7 mouse cellular contexts compared by ENCODE assay signal in genomic region chr10:40882831-40883643, GRCm38 (mm10). TPM values are rescaled to one million over a fixed set of nuclear protein-coding genes. Genes with fewer than 3 reads are reported as not detected.
DNase-seq lines count a peak whose midpoint lies in the region; ATAC-seq and TF ChIP-seq lines count a peak whose summit lies in the region.

TSS of gene Cdc40 (minus strand) at chr10:40883311.
TSS of gene Wasf1 (plus strand) at chr10:40883475.

- peaks cover 15% of the 10 kb centered on the region; the same call in 1 of the 2 replicates for H3K36me3 ChIP-seq in embryonic facial prominence, embryonic 10.5 days (replicated peaks)
- H3K36me3 ChIP-seq in intestine, postnatal 0 days (ENCODE audit: control insufficient read depth, insufficient read depth), result no peaks in the 10 kb centered on the region
- H3K36me3 ChIP-seq in midbrain, embryonic 12.5 days, result 0 out of 2 replicates have a peak, but pooled peaks cover 4% of the 10 kb centered on the region
- H3K36me3 ChIP-seq in small intestine, adult 2 months (ENCODE audit: control insufficient read depth, insufficient read depth, low read length), result no peaks in the 10 kb centered on the region

- under 1% methylated on average over 44 of the region's 44 CpGs for WGBS in embryonic facial prominence, embryonic 10.5 days
- under 1% methylated on average over 44 of the region's 44 CpGs for WGBS in intestine, postnatal 0 days
- WGBS in midbrain, embryonic 12.5 days, result under 1% methylated on average over 44 of the region's 44 CpGs
- WGBS in small intestine, adult 2 months, result under 1% methylated on average over 44 of the region's 44 CpGs

- no peaks in the 10 kb centered on the region for H3K27me3 ChIP-seq in embryonic facial prominence, embryonic 10.5 days (replicated peaks; ENCODE audit: low read depth, poor library complexity, severe bottlenecking)
- H3K27me3 ChIP-seq in intestine, postnatal 0 days (replicated peaks; ENCODE audit: control insufficient read depth, insufficient read depth, low read length), result no peaks in the 10 kb centered on the region
- no peaks in the 10 kb centered on the region for H3K27me3 ChIP-seq in midbrain, embryonic 12.5 days
- peaks cover 13% of the 10 kb centered on the region for H3K27me3 ChIP-seq in small intestine, adult 2 months (ENCODE audit: control insufficient read depth, insufficient read depth, low read length)

- peak; percentile 96 for ATAC-seq in intestine, postnatal 0 days
- peak; percentile 96 for ATAC-seq in midbrain, embryonic 12.5 days (ENCODE audit: low FRiP score, low read depth)

- peak within 1 kb of the TSS; percentile 93 for H3K4me3 ChIP-seq in embryonic facial prominence, embryonic 10.5 days
- peak within 1 kb of the TSS; percentile 67 for H3K4me3 ChIP-seq in intestine, postnatal 0 days (ENCODE audit: low read depth, low read length)
- H3K4me3 ChIP-seq in midbrain, embryonic 12.5 days, result peak within 1 kb of the TSS; percentile 95
- H3K4me3 ChIP-seq in small intestine, adult 2 months (ENCODE audit: low read depth, low read length), result peak within 1 kb of the TSS; percentile 70

- TF ChIP-seq POLR2A in small intestine, adult 2 months (IDR thresholded peaks at IDR 0.05; ENCODE audit: low read depth, low read length), result peak; percentile 71

- peak; percentile 97 for DNase-seq in adrenal gland, postnatal 10 days
- DNase-seq in embryonic facial prominence, embryonic 10.5 days (ENCODE audit: low spot score), result peak; percentile 97
- peak; percentile 92 for DNase-seq in gonadal fat pad, adult 2 months (ENCODE audit: low read depth)
- DNase-seq in left cerebral cortex, postnatal 4 days, result peak; percentile 99

- H3K9me3 ChIP-seq in embryonic facial prominence, embryonic 10.5 days, result no peaks in the 10 kb centered on the region
- H3K9me3 ChIP-seq in intestine, postnatal 0 days (ENCODE audit: control insufficient read depth), result no peaks in the 10 kb centered on the region
- no peaks in the 10 kb centered on the region for H3K9me3 ChIP-seq in midbrain, embryonic 12.5 days

- no peak for TF ChIP-seq CTCF in intestine, postnatal 0 days (IDR thresholded peaks at IDR 0.05; ENCODE audit: low read depth)
- TF ChIP-seq CTCF in small intestine, adult 2 months (IDR thresholded peaks at IDR 0.05; ENCODE audit: extremely low read depth, insufficient read length, insufficient replicate concordance, low read depth, low read length), result no peak

- H3K4me1 ChIP-seq in embryonic facial prominence, embryonic 10.5 days, result peaks cover 23% of the 10 kb centered on the region
- peaks cover 4% of the 10 kb centered on the region; the same call in 1 of the 2 replicates for H3K4me1 ChIP-seq in intestine, postnatal 0 days (replicated peaks; ENCODE audit: control insufficient read depth, insufficient read depth, low read length)
- peaks cover 17% of the 10 kb centered on the region for H3K4me1 ChIP-seq in midbrain, embryonic 12.5 days
- H3K4me1 ChIP-seq in small intestine, adult 2 months (ENCODE audit: control insufficient read depth, insufficient read depth, insufficient read length, low read length), result no peaks in the 10 kb centered on the region

- intact Hi-C loops in left cerebral cortex, postnatal 4 days (cut with DNase I), result loop anchor here (5.0 kb wide), 1 partner anchor 231 kb away; no protein-coding TSS in a partner anchor

- peak within 1 kb of the TSS; percentile 92 for H3K4me2 ChIP-seq in intestine, postnatal 0 days (replicated peaks; ENCODE audit: low read depth)
- peak within 1 kb of the TSS; percentile 57 for H3K4me2 ChIP-seq in midbrain, embryonic 12.5 days (replicated peaks)

- peak within 1 kb of the TSS; percentile 99 for H3K27ac ChIP-seq in embryonic facial prominence, embryonic 10.5 days (replicated peaks)
- H3K27ac ChIP-seq in intestine, postnatal 0 days (ENCODE audit: low read depth, low read length), result peak within 1 kb of the TSS; percentile 69
- peak within 1 kb of the TSS; percentile 98 for H3K27ac ChIP-seq in midbrain, embryonic 12.5 days (replicated peaks)
- peak within 1 kb of the TSS; percentile 48 for H3K27ac ChIP-seq in small intestine, adult 2 months (ENCODE audit: insufficient read depth, low read depth, low read length)

- peak within 1 kb of the TSS; percentile 77 for H3K9ac ChIP-seq in intestine, postnatal 0 days (ENCODE audit: low read depth, low read length)
- H3K9ac ChIP-seq in midbrain, embryonic 12.5 days (replicated peaks), result peak within 1 kb of the TSS; percentile 98

RNA-seq across cellular contexts. Expression of gene Cdc40, which starts in this region (rescaled TPM):
- total RNA-seq in adrenal gland, postnatal 10 days (2021), result 10 to 100 TPM; 23.3 to 26.7 TPM
- 40.0 and 40.6 TPM in 2 replicates for polyA plus RNA-seq in embryonic facial prominence, embryonic 10.5 days (2016; fragmentation: Nextera tagmentation; extraction: Ambion mirVana)
- 10.5 and 11.2 TPM in 2 replicates for polyA plus RNA-seq in gonadal fat pad, adult 2 months (2012; rRNA removed)
- 12.6 and 13.7 TPM in 2 replicates for polyA plus RNA-seq in intestine, postnatal 0 days (2015; fragmentation: Nextera tagmentation; extraction: Ambion mirVana)
- total RNA-seq in left cerebral cortex, postnatal 4 days (2021), result 10 to 100 TPM; 24.8 to 25.7 TPM
- polyA plus RNA-seq in midbrain, embryonic 12.5 days (2016; fragmentation: Nextera tagmentation; extraction: Ambion mirVana), result 38.3 and 38.6 TPM in 2 replicates
- 8.0 and 12.5 TPM in 2 replicates for polyA plus RNA-seq in small intestine, adult 2 months (2012; rRNA removed)

RNA-seq across cellular contexts. Expression of gene Wasf1, which starts in this region (rescaled TPM):
- 1 to 10 TPM; 5.5 to 6.7 TPM for total RNA-seq in adrenal gland, postnatal 10 days (2021)
- polyA plus RNA-seq in embryonic facial prominence, embryonic 10.5 days (2016; fragmentation: Nextera tagmentation; extraction: Ambion mirVana), result 45.9 and 50.1 TPM in 2 replicates
- 1.3 and 1.7 TPM in 2 replicates for polyA plus RNA-seq in gonadal fat pad, adult 2 months (2012; rRNA removed)
- polyA plus RNA-seq in intestine, postnatal 0 days (2015; fragmentation: Nextera tagmentation; extraction: Ambion mirVana), result 4.6 and 4.7 TPM in 2 replicates
- 100 to 1,000 TPM; 215 to 221 TPM for total RNA-seq in left cerebral cortex, postnatal 4 days (2021)
- 74.8 and 85.0 TPM in 2 replicates for polyA plus RNA-seq in midbrain, embryonic 12.5 days (2016; fragmentation: Nextera tagmentation; extraction: Ambion mirVana)
- polyA plus RNA-seq in small intestine, adult 2 months (2012; rRNA removed), result 0.87 and 1.3 TPM in 2 replicates

Comparison
In these comparisons a context has a peak if more than half of its experiments do, and no peak if none do; other contexts are left out.
1. Peak in every context shown above with its lines: DNase-seq, ATAC-seq, H3K4me3 ChIP-seq and H3K27ac ChIP-seq.
2. RNA of gene Wasf1 (total RNA-seq): 215 to 221 TPM in left cerebral cortex, postnatal 4 days; 5.5 to 6.7 TPM in adrenal gland, postnatal 10 days; every median in the first group is over 10 times any median in the second.
3. H3K27ac ChIP-seq: peak in every context shown above with its lines; median percentile 99 in embryonic facial prominence, embryonic 10.5 days; 98 in midbrain, embryonic 12.5 days; 69 in intestine, postnatal 0 days; 48 in small intestine, adult 2 months.